Mouse (Mus musculus): ENCODE measurements around the gene Idh1.

- TF ChIP-seq CTCF (IDR thresholded peaks at IDR 0.05; ENCODE audit: low read depth) (peak; percentile 89), EP300 (IDR thresholded peaks at IDR 0.05; ENCODE audit: low read depth) (no peak)
Observed at GRCm38 (mm10) chr1:65112031-65112806, 74.1 kb downstream of the Idh1 start.
